Mouse (Mus musculus) heart, postnatal 0 days (tissue): Measurements from ENCODE around the gene C1qtnf5. TPM values are rescaled to one million over a fixed set of nuclear protein-coding genes. Genes with fewer than 3 reads are reported as not detected.
A peak's percentile ranks its signal among the peaks of the same experiment; 100 is the strongest.

ENCODE experiments used
- ATAC-seq: fragments of 200-750 bp; cut with Nextera tagmentation; 2 replicates; pipeline ENCODE4 v1.8.0; 2017; ENCODE audit warnings: low read depth, moderate number of reproducible peaks, moderate library complexity; ENCODE audit not compliant: insufficient read depth
- DNase-seq: peaks from one replicate; pipeline ENCODE4 v3.0.0-alpha.2; 2016; ENCODE audit warnings: low spot score
- H3K27ac ChIP-seq: fragments of 300-500 bp; sonication (generic); 2 replicates; pipeline ENCODE4 v1.5.1; 2014; ENCODE audit warnings: low read depth, mild to moderate bottlenecking
- H3K27me3 ChIP-seq: fragments of 300-500 bp; sonication (generic); 2 replicates; pipeline ENCODE4 v1.6.1; 2014; ENCODE audit warnings: low read length, mixed read lengths; ENCODE audit not compliant: control insufficient read depth, insufficient read depth
- H3K36me3 ChIP-seq: fragments of 300-500 bp; sonication (generic); replicated peaks from 2 replicates; pipeline ENCODE4 v1.6.1; 2014; ENCODE audit warnings: low read length, mixed read lengths; ENCODE audit not compliant: control insufficient read depth, insufficient read depth
- H3K4me1 ChIP-seq: fragments of 300-500 bp; sonication (generic); 2 replicates; pipeline ENCODE4 v1.6.1; 2014; ENCODE audit warnings: antibody characterized with exemption; ENCODE audit not compliant: control insufficient read depth, insufficient read depth
- H3K4me2 ChIP-seq: fragments of 300-500 bp; sonication (generic); 2 replicates; pipeline ENCODE4 v1.6.1; 2014; ENCODE audit warnings: low read depth, mild to moderate bottlenecking, low read length, moderate library complexity
- H3K4me3 ChIP-seq: fragments of 300-500 bp; sonication (generic); 2 replicates; pipeline ENCODE4 v1.5.1; 2014; ENCODE audit warnings: low read depth, low read length
- H3K9ac ChIP-seq: fragments of 300-500 bp; sonication (generic); replicated peaks from 2 replicates; pipeline ENCODE4 v1.6.1; 2014; ENCODE audit warnings: low read depth, low read length, mixed read lengths
- H3K9me3 ChIP-seq: fragments of 300-500 bp; sonication (generic); replicated peaks from 2 replicates; pipeline ENCODE4 v1.6.1; 2016; ENCODE audit warnings: low read length; ENCODE audit not compliant: control insufficient read depth
- CTCF ChIP-seq: IDR thresholded peaks from 2 replicates; pipeline ENCODE4 v1.5.1; 2016; ENCODE audit warnings: antibody characterized with exemption, control low read depth, low read depth
- EP300 ChIP-seq: IDR thresholded peaks from 2 replicates; pipeline ENCODE4 v1.6.1; 2016; ENCODE audit warnings: antibody characterized with exemption, low read depth
- WGBS: fragments of 180-500 bp; shearing (Covaris S2); extraction: QIAGEN DNeasy Blood & Tissue Kit; methylation state at CpG from one replicate; pipeline ENCODE4 v1.1.7; 2014; 5-methylcytosine and 5-hydroxymethylcytosine counted together
- polyA plus RNA-seq: library from polyadenylated mRNA; unstranded; fragments of >200 nt; fragmentation: Nextera tagmentation; extraction: Ambion mirVana; gene quantifications from 2 replicates; pipeline ENCODE4 v1.2.1, GENCODE M21; 2015
- total RNA-seq: library from RNA; depleted of rRNA; stranded (reverse); fragments of >200 nt; gene quantifications from 2 replicates; pipeline ENCODE4 v1.2.3, GENCODE M21; 2014; ENCODE audit warnings: low replicate concordance

The C1qtnf5 gene
- total and polyA plus RNA-seq, 2 experiments from 2014 or later, result 4.1 to 9.0 TPM

- H3K27me3 ChIP-seq, result no peaks in the 10 kb centered on the region
- H3K4me3 ChIP-seq, result peak overlapping the region; percentile 79
- TF ChIP-seq CTCF (no peak), EP300 (0 out of 2 replicates have a peak, but pooled peaks have one; percentile 58)
- peak overlapping the region; percentile 95 for H3K4me2 ChIP-seq
- 0 out of 2 replicates have a peak, but pooled peaks cover 3% of the 10 kb centered on the region for H3K36me3 ChIP-seq
- ATAC-seq, result peak; percentile 75
- H3K9ac ChIP-seq, result peak overlapping the region; percentile 96
- DNase-seq, result peak; percentile 85
- no peaks in the 10 kb centered on the region for H3K9me3 ChIP-seq
- peaks cover 60% of the 10 kb centered on the region for H3K4me1 ChIP-seq
- WGBS, result under 1% methylated on average over 35 of the region's 62 CpGs
- peak overlapping the region; percentile 97 for H3K27ac ChIP-seq
These were observed 22.3 kb upstream of the C1qtnf5 start for GRCm38 (mm10) chr9:44084659-44085229.

GRCm38 (mm10) chr9:44085276-44085675 lies 21.8 kb upstream of the C1qtnf5 start:
- DNase-seq (no peak), ATAC-seq (no peak)
- Histone ChIP-seq H3K36me3 (peaks cover 8% of the 10 kb centered on the region; the same call in 1 of the 2 replicates), H3K27me3 (no peaks in the 10 kb centered on the region), H3K4me3 (peak overlapping the region; percentile 79), H3K27ac (peak overlapping the region; percentile 97), H3K9ac (peak overlapping the region; percentile 96), H3K9me3 (no peaks in the 10 kb centered on the region), H3K4me2 (peak overlapping the region; percentile 95), H3K4me1 (peaks cover 59% of the 10 kb centered on the region)
- TF ChIP-seq CTCF (no peak), EP300 (no peak)
- WGBS, result 2% methylated on average over 10 of the region's 10 CpGs

- DNase-seq (no peak), ATAC-seq (no peak)
- peak overlapping the region; percentile 95 for H3K4me2 ChIP-seq
- H3K36me3 ChIP-seq, result peaks cover 14% of the 10 kb centered on the region
- H3K4me3 ChIP-seq, result peak overlapping the region; percentile 79
- no peaks in the 10 kb centered on the region for H3K27me3 ChIP-seq
- TF ChIP-seq CTCF (no peak), EP300 (peak; percentile 51)
- 28% methylated on average over 15 of the region's 15 CpGs for WGBS
- H3K9me3 ChIP-seq, result no peaks in the 10 kb centered on the region
- H3K9ac ChIP-seq, result peak overlapping the region; percentile 96
- peaks cover 52% of the 10 kb centered on the region for H3K4me1 ChIP-seq
- H3K27ac ChIP-seq, result peak overlapping the region; percentile 97
These were observed 21.0 kb upstream of the C1qtnf5 start for GRCm38 (mm10) chr9:44085741-44086665.

GRCm38 (mm10) chr9:44086960-44087359 lies 20.1 kb upstream of the C1qtnf5 start:
- Histone ChIP-seq H3K27ac (peak overlapping the region; percentile 97), H3K4me1 (peaks cover 43% of the 10 kb centered on the region), H3K9ac (peak overlapping the region; percentile 96), H3K36me3 (peaks cover 24% of the 10 kb centered on the region), H3K27me3 (no peaks in the 10 kb centered on the region), H3K4me2 (peak overlapping the region; percentile 95), H3K4me3 (peak overlapping the region; percentile 79), H3K9me3 (no peaks in the 10 kb centered on the region)
- TF ChIP-seq EP300 (no peak), CTCF (no peak)
- 37% methylated on average over 10 of the region's 10 CpGs for WGBS
- DNase-seq (no peak), ATAC-seq (no peak)

- Histone ChIP-seq H3K27ac (peak overlapping the region; percentile 97), H3K4me1 (peaks cover 37% of the 10 kb centered on the region), H3K4me3 (peak overlapping the region; percentile 79), H3K9ac (peak overlapping the region; percentile 96), H3K4me2 (peak overlapping the region; percentile 95), H3K36me3 (peaks cover 33% of the 10 kb centered on the region), H3K27me3 (no peaks in the 10 kb centered on the region), H3K9me3 (no peaks in the 10 kb centered on the region)
- ATAC-seq, result peak; percentile 76
- peak; percentile 93 for DNase-seq
- TF ChIP-seq EP300 (peak; percentile 50; the same call in 1 of the 2 replicates), CTCF (no peak)
- 9% methylated on average over 15 of the region's 15 CpGs for WGBS
These were observed 19.1 kb upstream of the C1qtnf5 start for GRCm38 (mm10) chr9:44087761-44088455.
